Mouse (Mus musculus) bone marrow macrophage, adult 2 months (primary cell): ENCODE results near the gene Ndufa6.

ENCODE experiments used
- CTCF ChIP-seq: IDR thresholded peaks from 2 replicates; pipeline ENCODE4 v1.5.1; 2012; ENCODE audit warnings: low read depth, mild to moderate bottlenecking, low read length, moderate library complexity
- POLR2A ChIP-seq: IDR thresholded peaks from 2 replicates; pipeline ENCODE4 v1.6.1; 2012; ENCODE audit warnings: mild to moderate bottlenecking, low read depth, low read length, borderline replicate concordance

DNA sequence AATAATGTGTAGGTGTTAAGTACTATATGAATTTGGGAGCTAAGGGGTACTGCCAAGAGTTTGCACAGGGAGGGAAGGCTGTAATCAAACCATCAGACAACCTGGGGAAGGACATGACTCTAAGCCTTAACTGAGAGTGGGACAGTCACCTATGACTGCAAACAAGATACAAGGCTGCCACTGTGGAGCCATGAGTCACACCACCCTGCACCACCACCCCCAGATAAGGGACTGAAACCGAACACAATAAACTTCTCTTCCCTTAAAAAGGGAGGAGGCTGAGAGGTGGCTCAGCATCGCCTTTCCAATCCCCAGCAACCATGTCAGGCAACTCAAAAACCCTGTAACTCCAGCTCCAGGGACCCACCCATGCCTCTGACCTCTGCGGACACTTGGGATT is 2.6 kb downstream of the Ndufa6 start:
- TF ChIP-seq CTCF, result no peak
- no peak for TF ChIP-seq POLR2A
